Mouse (Mus musculus): ENCODE results near the gene Apbb1ip. TPM values are rescaled to one million over a fixed set of nuclear protein-coding genes. Genes with fewer than 3 reads are reported as not detected.

The Apbb1ip gene
- polyA plus RNA-seq, 1 experiment from 2014 or later: 1.7 TPM

GRCm38 (mm10) chr2:22914421-22914820 lies 140.5 kb downstream of the Apbb1ip start:
- H3K27ac ChIP-seq (ENCODE audit: low read depth, low read length): no peak overlapping the region
- peaks cover 11% of the 10 kb centered on the region for H3K36me3 ChIP-seq (ENCODE audit: control insufficient read depth, insufficient read depth, low read length)
- WGBS (ENCODE audit: insufficient replicate concordance): 83% methylated on average over 3 of the region's 3 CpGs
- H3K4me3 ChIP-seq (ENCODE audit: low read depth, low read length): no peak overlapping the region
- H3K4me1 ChIP-seq (ENCODE audit: control insufficient read depth, insufficient read depth, low read length): no peaks in the 10 kb centered on the region
- H3K27me3 ChIP-seq (ENCODE audit: control insufficient read depth, insufficient read depth, low read length): no peaks in the 10 kb centered on the region
- H3K4me2 ChIP-seq: no peak overlapping the region
- ATAC-seq (replicated peaks; ENCODE audit: insufficient number of reproducible peaks, low FRiP score, low TSS enrichment): no peak
- no peaks in the 10 kb centered on the region for H3K9me3 ChIP-seq (replicated peaks; ENCODE audit: control insufficient read depth, low read length)
- H3K9ac ChIP-seq (ENCODE audit: low read depth, low read length): no peak overlapping the region

GRCm38 (mm10) chr2:22918651-22919050 lies 144.8 kb downstream of the Apbb1ip start:
- H3K4me2 ChIP-seq: no peak overlapping the region
- H3K36me3 ChIP-seq (ENCODE audit: control insufficient read depth, insufficient read depth, low read length): peaks cover 3% of the 10 kb centered on the region
- no peak overlapping the region for H3K27ac ChIP-seq (ENCODE audit: low read depth, low read length)
- H3K9me3 ChIP-seq (replicated peaks; ENCODE audit: control insufficient read depth, low read length): no peaks in the 10 kb centered on the region
- H3K9ac ChIP-seq (ENCODE audit: low read depth, low read length): no peak overlapping the region
- H3K27me3 ChIP-seq (ENCODE audit: control insufficient read depth, insufficient read depth, low read length): no peaks in the 10 kb centered on the region
- 88% methylated on average over 2 of the region's 2 CpGs for WGBS (ENCODE audit: insufficient replicate concordance)
- no peak overlapping the region for H3K4me3 ChIP-seq (ENCODE audit: low read depth, low read length)
- H3K4me1 ChIP-seq (ENCODE audit: control insufficient read depth, insufficient read depth, low read length): no peaks in the 10 kb centered on the region
- ATAC-seq (replicated peaks; ENCODE audit: insufficient number of reproducible peaks, low FRiP score, low TSS enrichment): no peak

Other genes with a start within 250 kb of the Apbb1ip start
- 0.03 and 0.07 TPM in 2 replicates for gene Gad2, start 151.9 kb upstream of the Apbb1ip start, polyA plus RNA-seq (2014; fragmentation: Nextera tagmentation; extraction: Ambion mirVana)
- 32.1 and 35.6 TPM in 2 replicates for gene Pdss1, start 121.4 kb downstream of the Apbb1ip start, polyA plus RNA-seq (2014; fragmentation: Nextera tagmentation; extraction: Ambion mirVana)

Data from heart, embryonic 11.5 days (tissue).